Mouse (Mus musculus) adrenal gland, postnatal 14 days (tissue): ENCODE measurements around the gene Sox5. TPM values are rescaled to one million over a fixed set of nuclear protein-coding genes. Genes with fewer than 3 reads are reported as not detected.

Experiments used
- DNase-seq: peaks from one replicate; pipeline ENCODE4 v3.0.0; 2021; ENCODE audit warnings: mixed read lengths
- total RNA-seq: library from RNA; stranded (reverse); gene quantifications from 2 replicates; pipeline ENCODE4 v1.2.3, GENCODE M21; 2021

Gene Sox5
- total RNA-seq, 1 experiment from 2014 or later: 18.5 TPM

- peak; percentile 20 for DNase-seq
These were observed 69.9 kb downstream of the Sox5 start for GRCm38 (mm10) chr6:144711841-144712240.

DNA sequence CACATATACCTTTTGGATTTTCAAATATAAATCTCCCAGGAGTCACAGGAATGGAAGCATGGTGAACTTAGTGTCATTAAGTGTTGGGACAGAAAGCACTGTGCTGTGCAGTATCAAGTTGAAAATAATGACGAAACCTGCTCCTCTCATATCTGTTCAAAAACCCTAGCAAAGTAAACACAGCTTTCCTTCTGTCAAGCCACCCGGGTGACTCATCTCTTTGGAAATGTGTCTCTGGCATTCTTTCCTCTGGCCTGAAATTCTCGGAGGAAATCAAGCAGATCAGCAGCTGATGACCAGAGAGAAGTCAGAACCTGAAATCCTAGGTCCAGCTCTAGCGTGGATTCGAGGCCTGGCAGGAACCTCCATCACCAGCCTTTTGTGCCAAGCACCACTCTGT lies 71.0 kb downstream of the Sox5 start:
- peak; percentile 66 for DNase-seq

DNA sequence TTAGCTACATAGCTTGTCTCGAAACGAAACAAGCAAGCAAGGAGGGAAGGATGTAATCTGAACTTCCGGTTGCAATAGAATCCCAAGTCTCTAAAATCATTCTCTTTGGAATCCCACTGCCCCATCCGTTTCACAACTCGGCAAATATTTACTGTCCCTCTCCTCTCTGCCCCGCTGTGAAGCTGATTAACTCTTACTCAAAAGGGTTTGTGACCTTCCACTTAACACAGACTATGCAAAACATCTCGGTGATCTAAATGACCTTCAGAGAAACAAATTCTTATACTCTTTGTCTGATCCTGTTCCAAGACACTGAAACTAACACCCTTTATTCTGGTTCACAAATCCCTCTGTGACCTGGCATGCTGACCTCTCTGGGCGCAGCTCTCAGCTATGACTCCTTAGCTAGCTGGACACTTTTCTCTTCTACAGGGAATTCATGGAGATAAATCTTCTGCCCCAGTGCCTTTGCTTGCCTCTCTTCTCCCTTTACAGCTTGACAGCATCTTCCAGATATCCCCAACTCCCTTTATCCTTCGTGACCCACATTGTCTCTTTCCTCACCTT lies 72.1 kb downstream of the Sox5 start:
- DNase-seq: peak; percentile 51

DNA sequence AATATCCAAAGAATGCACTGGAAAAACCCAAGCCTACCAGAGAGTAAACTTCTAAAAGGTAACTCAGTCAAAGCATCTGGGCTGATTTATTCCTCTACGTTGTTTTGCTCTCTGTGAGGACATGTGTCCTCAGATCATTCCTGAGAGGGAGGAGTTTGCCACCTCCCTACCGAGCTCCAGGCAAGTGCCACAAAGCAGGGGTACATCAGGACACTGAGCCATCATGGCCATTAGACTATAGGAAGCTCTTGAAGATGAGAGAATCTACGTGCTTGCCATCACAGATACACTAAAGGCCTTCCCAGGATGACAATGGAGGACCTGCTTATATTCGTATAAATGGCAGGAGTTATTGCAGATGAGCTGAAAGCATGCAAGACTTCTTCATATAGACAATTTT lies 73.4 kb downstream of the Sox5 start:
- DNase-seq: no peak

DNA sequence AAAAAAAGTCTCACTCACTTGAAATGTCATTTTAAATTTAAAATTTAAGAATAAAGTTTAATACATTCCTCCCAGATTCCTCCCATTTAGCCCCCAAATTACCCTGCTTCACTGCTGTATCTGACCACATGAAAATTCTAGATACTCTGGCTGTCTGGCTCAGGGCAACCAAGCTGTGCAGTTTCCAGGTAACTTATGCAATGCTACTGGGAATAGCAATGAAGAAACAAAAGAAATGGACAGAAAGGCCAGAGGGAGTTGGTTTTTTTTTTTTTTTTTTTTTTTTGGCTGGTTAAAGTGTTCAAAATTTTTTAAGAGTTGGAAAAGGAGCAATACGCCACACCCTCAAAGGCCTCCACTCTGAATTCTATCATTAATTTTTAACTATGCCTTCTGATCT lies 73.8 kb downstream of the Sox5 start:
- DNase-seq: no peak

DNA sequence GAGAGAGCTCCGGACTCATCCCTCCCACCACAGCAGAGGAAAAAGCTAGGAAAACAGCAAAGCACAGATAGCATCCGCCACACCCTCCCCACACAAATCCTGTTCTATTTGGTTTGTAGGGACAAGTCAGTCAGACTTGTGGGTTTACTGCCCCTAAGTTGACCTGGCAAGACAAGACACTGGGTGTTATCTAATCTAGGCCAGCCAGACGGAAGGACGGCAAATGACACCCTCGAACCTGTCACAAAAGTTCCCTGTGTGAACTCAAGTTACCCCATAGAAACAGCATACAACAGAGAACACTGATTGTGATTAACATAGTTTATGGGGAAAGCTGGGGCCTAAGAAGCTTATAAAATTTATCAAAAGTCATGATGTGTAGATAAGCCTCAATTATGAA lies 76.8 kb downstream of the Sox5 start:
- DNase-seq: no peak

- no peak for DNase-seq
These were observed 86.1 kb downstream of the Sox5 start for GRCm38 (mm10) chr6:144695660-144696059.

DNA sequence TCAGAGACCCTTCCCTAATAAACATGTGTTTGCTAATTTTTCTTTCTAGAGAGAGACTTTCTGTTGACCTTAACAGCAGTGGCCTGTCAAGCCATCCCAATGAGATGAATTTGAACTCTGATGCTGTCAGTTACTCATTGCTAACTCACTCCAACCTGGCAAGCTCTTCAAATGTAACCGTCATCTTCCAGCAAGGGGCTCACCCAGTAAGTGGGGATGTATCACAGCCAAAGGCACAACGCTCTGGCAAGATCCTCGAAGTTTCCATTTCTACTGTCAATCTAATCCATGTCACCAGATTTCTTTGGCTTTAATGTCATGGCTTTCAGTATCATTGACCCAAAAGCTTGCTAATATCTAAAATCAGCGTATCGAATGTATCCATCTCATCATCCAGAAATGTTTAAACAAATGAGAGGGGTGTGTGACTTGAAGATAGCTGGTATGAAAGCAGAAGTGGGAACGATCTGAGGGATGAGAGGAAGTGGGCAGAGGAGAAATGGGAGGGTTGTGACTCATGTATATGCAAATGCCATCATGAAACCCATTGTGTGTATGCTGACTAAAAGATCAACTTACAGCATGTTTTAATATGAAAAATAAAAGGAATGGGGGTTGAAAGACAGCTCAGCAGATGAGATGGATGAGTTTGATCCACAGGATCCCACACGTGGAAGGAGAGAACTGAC lies 88.4 kb downstream of the Sox5 start:
- DNase-seq: no peak

GRCm38 (mm10) chr6:144691298-144692041 lies 90.3 kb downstream of the Sox5 start:
- DNase-seq: no peak

GRCm38 (mm10) chr6:144689076-144689475 lies 92.7 kb downstream of the Sox5 start:
- DNase-seq: no peak

GRCm38 (mm10) chr6:144687681-144688080 lies 94.1 kb downstream of the Sox5 start:
- DNase-seq: no peak

- no peak for DNase-seq
These were observed 100.6 kb downstream of the Sox5 start for GRCm38 (mm10) chr6:144681045-144681789.

DNA sequence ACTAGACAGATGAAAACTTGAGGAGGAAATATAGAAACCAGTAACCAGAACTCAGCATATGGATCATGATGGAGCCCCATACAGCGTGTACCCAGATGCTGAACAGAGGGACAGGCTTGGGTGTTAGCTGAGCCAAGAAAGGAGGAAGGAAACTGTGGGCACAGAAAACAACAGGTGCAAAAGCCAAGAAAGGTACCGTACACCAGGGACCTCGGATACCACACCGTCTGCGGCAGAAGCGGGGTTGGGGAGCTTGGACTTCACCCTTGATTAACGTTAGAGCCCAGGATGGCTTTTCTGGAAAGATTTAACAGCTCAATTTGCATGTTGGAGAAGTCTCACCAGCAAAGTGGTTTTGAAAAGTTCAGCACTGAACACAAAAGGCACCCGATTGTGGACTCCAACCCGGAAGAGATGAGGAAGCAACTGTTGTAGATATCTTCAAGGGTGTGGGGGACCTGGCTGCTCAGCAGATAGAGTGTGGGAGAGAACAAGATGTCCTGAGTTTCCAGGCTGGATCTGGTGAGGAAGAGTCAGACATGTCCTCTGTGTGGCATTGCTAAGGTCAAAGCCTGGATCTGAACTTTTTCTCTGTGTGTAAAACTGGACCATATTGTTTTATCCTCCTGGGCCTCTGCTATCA lies 104.2 kb downstream of the Sox5 start:
- no peak for DNase-seq

- no peak for DNase-seq
These were observed 106.7 kb downstream of the Sox5 start for GRCm38 (mm10) chr6:144675111-144675510.

DNA sequence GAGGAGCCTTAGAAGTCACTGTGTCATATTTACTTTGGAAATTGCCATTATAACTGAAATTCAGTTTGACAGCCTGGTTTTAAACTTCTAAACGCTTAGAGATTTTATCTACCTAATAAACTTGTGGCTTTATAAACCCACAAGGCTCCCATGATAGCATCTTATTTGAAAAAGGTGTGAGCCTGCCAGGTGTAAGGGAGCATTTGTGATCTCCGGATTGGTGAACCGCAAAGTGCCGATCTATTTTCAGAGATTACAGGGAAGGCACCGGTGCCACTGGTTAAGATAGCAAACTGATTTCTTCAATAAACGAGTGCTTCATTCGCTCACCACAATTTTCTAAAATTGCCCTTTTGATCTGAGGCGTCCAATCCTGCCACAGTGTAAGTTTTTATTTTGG lies 107.9 kb downstream of the Sox5 start:
- no peak for DNase-seq

GRCm38 (mm10) chr6:144670433-144671167 lies 111.2 kb downstream of the Sox5 start:
- DNase-seq: no peak

- no peak for DNase-seq
These were observed 115.2 kb downstream of the Sox5 start for GRCm38 (mm10) chr6:144666617-144667016.

DNA sequence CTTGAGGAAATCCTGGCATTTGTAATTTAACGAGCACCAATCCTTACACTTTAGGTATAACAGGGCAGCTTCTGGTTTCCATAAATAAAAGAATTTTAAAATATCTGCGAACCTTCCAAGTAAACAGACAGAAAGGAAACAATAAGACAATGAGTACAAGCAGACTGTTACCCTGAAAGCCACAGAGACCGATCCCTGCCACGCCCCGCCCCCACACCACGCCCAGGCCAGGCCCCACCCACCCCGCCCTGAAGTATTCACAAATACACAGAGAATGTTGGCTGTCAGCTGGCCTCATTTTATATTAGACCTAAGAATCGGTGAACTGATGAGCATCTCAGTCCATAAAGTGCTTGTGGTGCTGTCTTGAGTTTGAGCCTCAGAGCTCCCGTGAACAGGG lies 117.0 kb downstream of the Sox5 start:
- no peak for DNase-seq

DNA sequence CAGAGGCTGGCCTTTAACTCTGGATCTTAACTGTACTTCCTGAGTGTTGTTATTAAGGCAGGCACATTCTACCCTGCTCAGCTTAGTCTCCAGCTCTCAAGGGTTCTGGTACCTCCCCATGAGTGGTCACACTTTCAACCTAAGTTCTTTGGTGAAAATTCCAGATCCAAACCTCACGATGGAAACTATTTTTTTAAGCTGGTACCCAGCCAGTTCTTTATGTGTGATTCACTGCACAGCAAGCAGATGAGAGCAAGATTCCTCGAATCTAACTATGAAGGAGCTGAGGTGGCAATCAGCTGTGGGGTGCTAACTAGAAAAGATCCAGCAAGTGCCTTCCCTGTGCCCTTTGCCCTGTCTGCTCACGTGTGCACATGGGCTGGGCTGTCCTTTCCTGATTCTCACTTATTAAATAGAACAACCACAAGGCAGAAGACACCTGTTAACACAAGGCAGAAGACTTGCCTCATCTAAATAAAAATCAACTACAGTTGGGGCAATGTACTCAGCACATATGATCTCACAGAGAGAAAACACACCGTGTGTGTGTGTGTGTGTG lies 118.2 kb downstream of the Sox5 start:
- DNase-seq: no peak

DNA sequence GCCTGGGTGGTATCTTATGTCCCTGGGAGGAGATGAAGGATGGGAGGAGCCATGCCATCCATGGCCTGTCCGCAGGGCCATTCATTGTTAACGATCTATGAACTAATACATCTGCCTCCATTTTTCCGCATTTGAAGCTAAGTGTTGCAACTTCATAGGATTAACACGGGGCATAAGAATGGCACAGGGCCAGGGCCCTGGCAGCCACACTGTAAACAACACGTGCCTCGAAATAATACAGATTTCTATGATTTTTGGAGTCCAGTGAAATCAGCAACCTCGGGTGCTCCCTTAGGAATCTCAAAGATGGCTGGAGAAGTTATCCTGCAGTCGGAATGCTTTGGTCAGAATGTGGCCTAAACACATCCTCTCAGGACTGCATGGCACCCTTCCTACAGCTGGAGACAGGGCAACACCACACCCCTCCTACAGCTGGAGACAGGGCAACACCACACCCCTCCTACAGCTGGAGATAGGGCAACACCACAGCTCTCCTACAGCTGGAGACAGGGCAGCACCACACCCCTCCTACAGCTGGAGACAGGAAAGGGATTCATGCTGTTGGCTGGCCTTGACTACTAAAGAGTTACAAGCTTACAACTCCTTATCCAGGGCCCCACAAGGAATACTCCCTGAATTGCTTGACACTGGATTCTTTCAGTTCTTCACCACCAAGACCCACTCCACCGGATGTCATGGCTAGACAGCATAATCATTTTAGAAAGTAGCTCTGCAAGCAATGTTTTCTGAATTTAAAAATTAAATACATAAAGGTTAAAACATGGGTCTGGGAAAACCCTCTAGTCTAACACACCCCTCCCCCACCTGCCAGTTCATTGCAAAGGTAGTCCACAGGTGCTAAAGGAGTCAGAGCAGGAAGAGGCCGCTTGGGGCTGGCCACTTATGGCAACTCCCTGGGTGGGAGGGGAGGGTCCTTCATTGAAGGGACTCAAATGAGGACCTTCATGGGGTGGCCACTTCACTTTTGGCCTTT lies 122.4 kb downstream of the Sox5 start:
- DNase-seq: no peak
